Comparison of ENCODE assay signal across 10 mouse cellular contexts in the genomic region with DNA sequence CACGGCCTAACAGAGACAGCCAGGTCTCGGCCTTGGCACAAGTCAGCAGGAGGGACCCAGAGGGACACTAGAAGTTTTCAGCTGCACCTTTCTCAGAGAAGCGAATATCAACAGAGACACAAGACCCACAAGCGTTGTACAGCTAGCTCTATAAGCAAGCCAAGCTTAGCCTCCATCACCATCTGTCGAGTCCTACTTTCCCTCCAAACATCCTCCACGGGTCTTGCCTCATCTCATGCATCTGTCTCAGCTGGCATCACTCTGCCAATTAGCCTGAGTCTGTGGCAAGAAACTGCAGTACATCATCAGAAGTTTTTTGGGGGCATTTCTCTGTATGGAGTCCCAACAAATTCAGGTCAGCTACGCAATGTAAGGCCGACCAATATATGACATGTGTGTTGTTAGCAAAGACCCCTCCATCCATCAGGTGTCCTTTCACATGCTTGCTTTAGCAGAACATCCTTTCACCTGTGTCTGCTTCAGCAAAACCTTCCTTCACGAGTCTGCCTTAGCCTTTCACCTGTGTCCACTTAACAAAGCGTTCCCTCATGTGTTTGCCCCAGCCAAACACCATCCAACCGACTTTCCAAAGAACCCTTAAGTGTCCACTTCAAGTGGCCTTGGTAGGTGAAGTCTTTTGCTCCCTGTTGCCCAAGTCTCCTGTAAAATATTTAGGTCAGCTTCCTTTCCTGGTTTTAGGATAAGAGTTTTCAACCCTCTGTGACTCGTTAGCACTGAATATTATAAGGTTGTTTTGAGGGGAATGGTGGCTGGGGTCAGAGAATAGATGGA. TPM values are rescaled to one million over a fixed set of nuclear protein-coding genes. Genes with fewer than 3 reads are reported as not detected.
"Had no signal": no experiment of that assay in that cellular context is flagged by ENCODE, and none has a peak within 500 bp of the region (broad histone marks: within the 10 kb centered on the region; RNA-seq: fewer than 3 reads in every experiment).

No protein-coding gene starts in this region.

- DNase-seq: kidney, adult 2 months; kidney, postnatal 25 days; layer of hippocampus, adult 9-11 months; liver; lung, embryonic 14.5 days; right cerebral cortex, postnatal 14 days; right cerebral cortex, postnatal 4 days; thymus, adult 18-20 months; thymus, postnatal 36 days had no signal

RNA-seq across cellular contexts. Expression of gene Chga, which starts 34.6 kb away (rescaled TPM):
- total RNA-seq: megakaryocyte, adult 5-6 weeks had no signal
